Mouse (Mus musculus): ENCODE results near the gene Eif4b.

- TF ChIP-seq CTCF (IDR thresholded peaks at IDR 0.05; ENCODE audit: borderline replicate concordance, control insufficient read depth, extremely low read depth, insufficient read depth, low read length, poor library complexity): no peak
- TF ChIP-seq POLR2A (IDR thresholded peaks at IDR 0.05; ENCODE audit: control insufficient read depth, extremely low read depth, insufficient read depth, low read length, poor library complexity): no peak
Observed at GRCm38 (mm10) chr15:102044745-102045144, 28.8 kb upstream of the Eif4b start.

All from thymus, adult 2 months (tissue).